Mouse (Mus musculus) heart, embryonic 15.5 days (tissue): ENCODE data around the gene Atp2b1. TPM values are rescaled to one million over a fixed set of nuclear protein-coding genes. Genes with fewer than 3 reads are reported as not detected.
"Not testable (repeated sequence)": the region's sequence is repeated elsewhere in the genome, so short reads cannot be mapped to it uniquely, and the experiment has no call there.

Source experiments
- ATAC-seq: fragments of 200-750 bp; cut with Nextera tagmentation; replicated peaks from 2 replicates; pipeline ENCODE4 v1.8.0; 2017; ENCODE audit warnings: low read depth, moderate TSS enrichment; ENCODE audit not compliant: insufficient number of reproducible peaks, insufficient read depth, low FRiP score
- H3K27ac ChIP-seq: fragments of 300-500 bp; sonication (generic); 2 replicates; pipeline ENCODE4 v1.5.1; 2015; ENCODE audit warnings: mild to moderate bottlenecking, inconsistent platforms
- H3K27me3 ChIP-seq: fragments of 300-500 bp; sonication (generic); 2 replicates; pipeline ENCODE4 v1.6.1; 2015; ENCODE audit warnings: inconsistent platforms
- H3K36me3 ChIP-seq: fragments of 300-500 bp; sonication (generic); 2 replicates; pipeline ENCODE4 v1.6.1; 2015; ENCODE audit warnings: mild to moderate bottlenecking, inconsistent platforms
- H3K4me1 ChIP-seq: fragments of 300-500 bp; sonication (generic); replicated peaks from 2 replicates; pipeline ENCODE4 v1.6.1; 2015; ENCODE audit warnings: inconsistent platforms
- H3K4me2 ChIP-seq: fragments of 300-500 bp; sonication (generic); 2 replicates; pipeline ENCODE4 v1.6.1; 2015; ENCODE audit warnings: inconsistent platforms, mild to moderate bottlenecking, moderate library complexity
- H3K4me3 ChIP-seq: fragments of 300-500 bp; sonication (generic); 2 replicates; pipeline ENCODE4 v1.5.1; 2015; ENCODE audit warnings: mild to moderate bottlenecking, inconsistent platforms
- H3K9ac ChIP-seq: fragments of 300-500 bp; sonication (generic); 2 replicates; pipeline ENCODE4 v1.6.1; 2015; ENCODE audit warnings: mild to moderate bottlenecking, inconsistent platforms
- H3K9me3 ChIP-seq: fragments of 300-500 bp; sonication (generic); replicated peaks from 2 replicates; pipeline ENCODE4 v1.6.1; 2016; ENCODE audit warnings: inconsistent platforms
- WGBS: fragments of 180-500 bp; shearing (Covaris S2); methylation state at CpG from one replicate; pipeline ENCODE4 v1.1.7; 2015; ENCODE audit warnings: mixed read lengths; 5-methylcytosine and 5-hydroxymethylcytosine counted together
- polyA plus RNA-seq: library from polyadenylated mRNA; unstranded; fragments of >200 nt; fragmentation: Nextera tagmentation; extraction: Ambion mirVana; gene quantifications from 2 replicates; pipeline ENCODE4 v1.2.1, GENCODE M21; 2015

Atp2b1 gene
- polyA plus RNA-seq, 1 experiment from 2014 or later: 87.1 TPM

DNA sequence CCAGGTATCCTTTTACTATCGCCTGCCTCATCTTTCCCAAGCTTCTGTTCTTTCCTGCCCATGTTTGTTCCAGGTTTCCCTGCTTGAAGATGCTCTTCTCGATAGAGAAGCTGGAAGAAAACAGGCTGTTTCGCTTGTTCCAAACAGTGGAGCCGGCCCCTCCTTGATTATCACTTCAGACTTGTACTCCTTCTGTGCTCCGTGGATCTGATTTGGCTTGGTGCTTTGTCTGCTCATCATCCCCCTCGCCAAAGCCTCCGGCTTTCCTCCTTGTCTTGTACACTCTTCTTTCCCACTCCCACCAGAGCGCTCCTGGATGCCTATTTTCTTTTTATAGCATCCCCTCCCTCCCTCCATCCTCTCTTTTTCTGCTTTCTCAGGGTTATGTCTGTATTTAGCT, 79.0 kb downstream of the Atp2b1 start:
- Histone ChIP-seq H3K9ac (no peak overlapping the region), H3K4me2 (no peak overlapping the region), H3K9me3 (no peaks in the 10 kb centered on the region), H3K36me3 (peaks cover 50% of the 10 kb centered on the region), H3K27ac (no peak overlapping the region), H3K4me1 (no peaks in the 10 kb centered on the region; the same call in 1 of the 2 replicates), H3K4me3 (no peak overlapping the region), H3K27me3 (no peaks in the 10 kb centered on the region)
- WGBS: 75% methylated on average over 8 of the region's 8 CpGs
- ATAC-seq: no peak

DNA sequence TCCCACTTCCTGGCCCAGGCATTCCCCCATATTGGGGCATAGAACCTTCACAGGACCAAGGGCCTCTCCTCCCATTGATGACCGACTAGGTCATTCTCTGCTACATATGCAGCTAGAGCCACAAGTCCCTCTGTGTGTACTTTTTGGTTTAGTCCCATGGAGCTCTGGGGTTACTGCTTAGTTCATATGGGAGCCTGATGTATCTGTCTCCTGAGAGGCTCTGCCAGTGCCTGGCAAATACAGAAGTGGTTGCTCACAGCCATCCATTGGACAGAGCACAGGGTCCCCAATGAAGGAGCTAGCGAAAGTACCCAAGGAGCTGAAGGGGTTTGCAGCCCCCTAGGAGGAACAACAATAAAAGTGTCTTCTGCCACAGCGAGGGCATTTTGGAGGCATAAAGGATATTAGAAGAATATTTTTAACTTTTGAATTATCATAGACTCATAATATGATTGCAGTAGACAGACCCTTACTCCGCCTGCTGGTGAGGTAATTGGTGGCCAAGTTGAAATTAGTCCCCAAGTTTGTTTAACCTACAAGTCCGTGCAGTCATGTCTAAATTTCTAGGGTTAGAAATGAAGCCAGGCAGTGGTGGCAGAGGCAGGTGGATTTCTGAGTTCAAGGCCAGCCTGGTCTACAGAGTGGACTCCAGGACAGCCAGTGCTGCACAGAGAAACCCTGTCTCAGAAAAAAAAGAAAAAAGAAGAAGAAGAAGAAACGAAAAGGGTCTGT, 81.0 kb downstream of the Atp2b1 start:
- H3K9me3 ChIP-seq, H3K9ac ChIP-seq, H3K27ac ChIP-seq, H3K4me3 ChIP-seq, H3K4me2 ChIP-seq, H3K27me3 ChIP-seq, ATAC-seq, H3K4me1 ChIP-seq: not testable (repeated sequence)
- WGBS: 87% methylated on average over 6 of the region's 6 CpGs
- H3K36me3 ChIP-seq: peaks cover 54% of the 10 kb centered on the region

- WGBS: 63% methylated on average over 3 of the region's 3 CpGs
- no peak for ATAC-seq
- H3K9me3 ChIP-seq: no peaks in the 10 kb centered on the region
- no peak overlapping the region for H3K27ac ChIP-seq
- H3K4me2 ChIP-seq: no peak overlapping the region
- peaks cover 61% of the 10 kb centered on the region for H3K36me3 ChIP-seq
- H3K9ac ChIP-seq: no peak overlapping the region
- H3K4me3 ChIP-seq: no peak overlapping the region
- H3K27me3 ChIP-seq: no peaks in the 10 kb centered on the region
- peaks cover 7% of the 10 kb centered on the region for H3K4me1 ChIP-seq
Observed at GRCm38 (mm10) chr10:99004866-99005265, 90.7 kb downstream of the Atp2b1 start.

DNA sequence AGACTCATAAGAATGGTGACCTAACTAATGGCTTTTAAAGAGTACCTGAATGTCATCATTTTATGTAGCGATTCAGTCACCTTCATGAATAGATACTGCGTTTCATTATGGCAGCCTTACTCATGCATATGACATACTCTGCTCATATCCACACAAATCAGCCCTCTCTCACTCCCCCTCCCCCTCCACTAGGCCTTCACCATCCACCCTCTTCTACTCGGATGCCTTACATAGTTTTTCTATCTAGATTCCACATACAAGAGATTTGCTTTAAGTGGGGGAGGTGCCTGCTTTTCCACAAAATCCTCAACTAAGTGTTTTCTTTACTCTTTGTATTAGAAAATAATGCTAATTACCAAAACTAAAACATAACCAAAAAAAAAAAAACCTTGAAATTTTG, 96.9 kb downstream of the Atp2b1 start:
- Histone ChIP-seq H3K4me3 (no peak overlapping the region), H3K36me3 (peaks cover 37% of the 10 kb centered on the region), H3K27ac (no peak overlapping the region), H3K27me3 (no peaks in the 10 kb centered on the region), H3K4me1 (peaks cover 4% of the 10 kb centered on the region; the same call in 1 of the 2 replicates), H3K4me2 (no peak overlapping the region), H3K9me3 (no peaks in the 10 kb centered on the region), H3K9ac (no peak overlapping the region)
- ATAC-seq: no peak
- 45% methylated on average over 3 of the region's 3 CpGs for WGBS

DNA sequence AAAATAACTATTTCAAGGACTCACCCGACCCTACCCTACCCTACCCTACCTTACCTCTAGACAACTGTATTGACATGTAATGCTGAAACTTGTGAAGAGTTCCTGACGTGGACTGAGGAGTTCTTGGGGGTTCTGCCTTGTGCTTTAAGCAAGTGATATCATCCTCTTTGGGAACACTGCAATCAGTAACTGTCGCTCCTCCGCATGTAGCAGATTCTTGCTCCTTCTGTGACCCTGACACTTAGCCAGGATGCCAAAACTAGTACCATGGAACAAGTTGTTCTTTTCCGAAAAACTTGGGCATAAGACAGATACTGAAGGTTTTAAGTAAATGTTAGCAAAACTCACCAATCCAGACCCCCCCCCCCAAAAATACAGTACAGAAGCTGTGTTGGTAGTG, 97.9 kb downstream of the Atp2b1 start:
- WGBS: 58% methylated on average over 5 of the region's 5 CpGs
- peaks cover 40% of the 10 kb centered on the region for H3K36me3 ChIP-seq

DNA sequence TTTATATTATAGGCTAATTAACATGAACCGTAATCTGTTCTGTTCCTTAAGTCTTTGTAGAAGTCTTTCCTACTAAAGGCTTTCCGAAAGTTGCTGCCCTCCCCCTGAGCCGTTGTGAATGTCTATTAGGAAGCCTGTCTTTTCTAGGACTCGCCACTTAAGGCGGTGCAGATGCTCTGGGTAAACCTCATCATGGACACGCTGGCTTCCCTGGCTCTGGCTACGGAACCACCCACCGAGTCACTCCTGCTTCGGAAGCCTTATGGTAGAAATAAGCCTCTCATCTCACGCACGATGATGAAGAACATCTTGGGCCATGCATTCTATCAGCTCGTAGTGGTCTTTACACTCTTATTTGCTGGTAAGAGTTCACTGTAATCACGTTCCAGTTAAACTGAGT, 100.5 kb downstream of the Atp2b1 start:
- peaks cover 4% of the 10 kb centered on the region; the same call in 1 of the 2 replicates for H3K4me1 ChIP-seq
- H3K4me3 ChIP-seq: no peak overlapping the region
- no peaks in the 10 kb centered on the region for H3K27me3 ChIP-seq
- peaks cover 52% of the 10 kb centered on the region for H3K36me3 ChIP-seq
- H3K9me3 ChIP-seq: no peaks in the 10 kb centered on the region
- ATAC-seq: no peak
- WGBS: 92% methylated on average over 13 of the region's 13 CpGs
- H3K27ac ChIP-seq: no peak overlapping the region
- H3K9ac ChIP-seq: no peak overlapping the region
- H3K4me2 ChIP-seq: no peak overlapping the region

More for the DNA sequence above, 97.9 kb downstream of the Atp2b1 start:
- no peak overlapping the region for H3K4me3 ChIP-seq
- H3K9ac ChIP-seq: no peak overlapping the region
- H3K27ac ChIP-seq: no peak overlapping the region
- no peaks in the 10 kb centered on the region for H3K27me3 ChIP-seq
- no peak for ATAC-seq
- no peaks in the 10 kb centered on the region for H3K9me3 ChIP-seq
- H3K4me1 ChIP-seq: peaks cover 4% of the 10 kb centered on the region; the same call in 1 of the 2 replicates
- no peak overlapping the region for H3K4me2 ChIP-seq

DNA sequence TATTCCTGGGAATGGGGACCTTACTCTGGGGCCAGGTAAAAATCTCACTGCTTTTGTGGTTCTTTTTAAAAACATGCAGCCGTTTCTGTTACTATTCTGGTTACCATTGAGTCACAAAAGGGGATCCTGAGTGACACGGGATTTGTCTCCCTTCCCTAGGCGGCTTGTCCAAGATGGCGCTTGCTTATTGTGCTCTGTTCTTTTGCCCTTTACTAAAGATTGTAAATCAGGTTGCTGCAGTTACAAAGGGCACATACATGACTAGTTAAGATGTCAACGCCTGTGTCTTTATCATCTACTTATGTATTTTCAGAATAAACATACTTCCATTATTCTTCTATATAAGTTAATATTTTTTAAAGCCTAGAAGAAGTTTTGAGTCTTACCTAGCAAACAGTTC, 102.8 kb downstream of the Atp2b1 start:
- Histone ChIP-seq H3K4me2 (no peak overlapping the region), H3K9me3 (no peaks in the 10 kb centered on the region), H3K36me3 (peaks cover 50% of the 10 kb centered on the region), H3K4me3 (no peak overlapping the region), H3K27ac (no peak overlapping the region), H3K27me3 (no peaks in the 10 kb centered on the region), H3K4me1 (no peaks in the 10 kb centered on the region; the same call in 1 of the 2 replicates), H3K9ac (no peak overlapping the region)
- ATAC-seq: no peak
- 76% methylated on average over 5 of the region's 5 CpGs for WGBS

DNA sequence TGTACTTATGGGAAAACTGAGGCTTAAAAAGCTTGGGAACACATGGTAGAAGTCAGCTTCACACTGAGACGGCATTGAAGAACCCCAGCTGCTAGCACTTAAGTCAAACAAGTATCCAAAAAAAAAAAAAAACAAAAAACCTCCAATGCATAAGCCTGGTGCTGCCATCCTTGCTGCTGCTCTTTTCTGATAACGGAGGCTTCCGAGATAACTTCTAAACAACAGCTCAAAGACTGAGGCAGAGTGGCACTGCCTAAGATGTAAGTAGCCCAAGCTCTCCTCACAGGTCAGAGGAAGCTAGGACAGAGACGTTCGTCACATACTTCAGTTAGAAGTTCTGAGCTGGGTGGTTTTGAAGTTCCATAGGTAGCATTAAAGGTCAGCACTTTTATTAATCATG, 113.3 kb downstream of the Atp2b1 start:
- WGBS: 54% methylated on average over 5 of the region's 5 CpGs
- Histone ChIP-seq H3K27me3 (no peaks in the 10 kb centered on the region), H3K4me3 (no peak overlapping the region), H3K9ac (no peak overlapping the region), H3K9me3 (no peaks in the 10 kb centered on the region), H3K36me3 (peaks cover 20% of the 10 kb centered on the region), H3K4me2 (no peak overlapping the region), H3K4me1 (no peaks in the 10 kb centered on the region), H3K27ac (no peak overlapping the region)
- no peak for ATAC-seq

- Histone ChIP-seq H3K27ac (no peak overlapping the region), H3K4me3 (no peak overlapping the region), H3K27me3 (no peaks in the 10 kb centered on the region), H3K9ac (no peak overlapping the region), H3K36me3 (peaks cover 15% of the 10 kb centered on the region), H3K9me3 (no peaks in the 10 kb centered on the region), H3K4me2 (no peak overlapping the region), H3K4me1 (no peaks in the 10 kb centered on the region)
- 96% methylated on average over 7 of the region's 7 CpGs for WGBS
- no peak for ATAC-seq
Observed at GRCm38 (mm10) chr10:99029844-99030243, 115.6 kb downstream of the Atp2b1 start.

DNA sequence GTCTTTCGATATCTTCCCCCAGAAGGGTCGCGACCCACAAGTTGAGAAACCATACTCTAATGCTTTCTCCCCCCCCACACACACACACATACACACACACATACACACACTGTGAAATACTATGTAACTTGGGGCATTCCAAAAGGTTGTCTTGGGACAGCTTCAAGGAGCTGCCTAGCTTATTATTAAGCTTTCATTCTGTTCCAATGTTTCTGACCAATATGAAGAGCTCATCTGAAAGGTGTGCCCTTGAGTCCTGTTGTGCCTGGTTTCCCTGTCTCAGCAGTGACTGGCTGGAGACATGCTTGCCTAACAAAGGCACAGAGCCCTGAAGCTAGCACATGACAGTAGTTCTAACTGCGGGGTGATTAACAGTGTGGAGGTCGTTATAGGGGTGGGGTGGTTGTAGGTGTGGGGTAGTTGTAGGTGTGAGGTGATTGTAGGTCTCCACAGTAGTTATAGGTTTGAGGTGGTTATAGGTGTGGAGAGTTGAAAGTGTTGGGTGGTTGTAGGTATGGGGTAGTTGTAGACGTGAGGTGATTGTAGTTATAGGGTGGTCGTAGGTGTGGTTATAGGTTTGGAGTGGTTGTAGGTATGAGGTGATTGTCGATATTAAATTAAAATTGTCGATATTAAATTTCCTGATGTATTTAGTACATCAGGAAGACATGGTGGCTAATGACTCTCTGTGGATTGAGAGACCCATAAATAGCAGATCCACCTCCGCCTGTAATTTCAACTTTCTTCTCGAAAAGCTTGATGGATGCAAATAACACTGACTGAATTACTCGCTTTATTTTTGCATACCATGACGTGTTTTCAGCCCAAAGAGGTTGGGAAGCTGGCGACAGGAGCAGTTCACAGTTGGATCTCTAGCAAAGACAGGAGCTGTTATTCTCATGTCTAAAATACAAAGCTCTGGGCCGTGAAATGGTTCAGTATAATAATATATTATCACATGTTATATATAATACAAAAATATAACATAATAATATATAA, 119.9 kb downstream of the Atp2b1 start:
- Histone ChIP-seq H3K9ac (no peak overlapping the region), H3K36me3 (no peaks in the 10 kb centered on the region), H3K4me2 (no peak overlapping the region), H3K4me1 (no peaks in the 10 kb centered on the region), H3K27me3 (no peaks in the 10 kb centered on the region), H3K9me3 (no peaks in the 10 kb centered on the region), H3K27ac (no peak overlapping the region), H3K4me3 (no peak overlapping the region)
- ATAC-seq: no peak
- 88% methylated on average over 15 of the region's 15 CpGs for WGBS

DNA sequence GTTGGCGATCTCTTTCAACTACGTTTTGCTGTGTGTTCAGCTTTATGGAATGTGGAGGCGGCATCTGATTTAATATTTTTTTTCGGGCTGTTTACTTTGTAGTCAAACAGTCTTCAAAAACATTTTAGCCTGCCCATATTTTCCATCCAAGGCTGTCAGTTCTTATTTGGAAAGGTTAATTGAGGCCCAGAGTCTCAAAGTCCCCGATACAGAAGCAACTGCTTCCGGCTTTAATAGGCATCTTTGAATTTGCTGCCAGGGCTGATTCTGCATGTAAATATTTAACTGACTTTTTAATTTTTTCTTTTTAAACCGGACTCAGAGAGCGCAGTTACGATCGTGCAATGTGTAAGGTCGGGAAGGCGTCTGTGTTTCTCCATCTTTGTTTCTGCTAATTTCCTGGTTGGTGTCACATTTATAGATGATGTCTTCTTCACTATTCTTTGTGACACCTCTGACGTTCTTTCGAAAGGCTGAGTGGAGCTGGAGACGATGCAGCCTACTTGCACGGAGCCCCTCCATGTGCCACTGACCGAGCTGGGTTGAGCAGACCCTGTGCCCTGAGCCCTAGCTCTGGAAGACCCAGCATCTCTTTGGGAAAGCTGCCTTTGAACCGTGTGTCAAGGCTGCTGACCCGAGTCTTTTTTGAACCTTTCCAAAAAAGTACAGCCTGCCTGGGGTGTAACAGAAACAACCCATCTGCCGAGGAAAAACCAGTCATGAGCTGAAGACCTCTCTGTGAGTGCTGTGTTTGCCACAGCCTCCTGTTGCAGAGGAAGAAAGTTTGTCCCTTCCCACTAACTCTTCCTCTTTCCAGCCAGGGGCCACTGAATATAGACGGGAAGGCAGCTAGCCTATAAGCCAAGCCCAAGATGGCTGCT, 123.2 kb downstream of the Atp2b1 start:
- Histone ChIP-seq H3K9me3 (no peaks in the 10 kb centered on the region), H3K4me1 (no peaks in the 10 kb centered on the region), H3K36me3 (no peaks in the 10 kb centered on the region), H3K4me3 (no peak overlapping the region), H3K9ac (no peak overlapping the region), H3K27ac (no peak overlapping the region), H3K4me2 (no peak overlapping the region), H3K27me3 (no peaks in the 10 kb centered on the region)
- 81% methylated on average over 21 of the region's 21 CpGs for WGBS
- ATAC-seq: no peak
